Mouse (Mus musculus) small intestine, adult 2 months (tissue): Measurements from ENCODE around the gene Foxn2. TPM values are rescaled to one million over a fixed set of nuclear protein-coding genes. Genes with fewer than 3 reads are reported as not detected.

Experiments used
- H3K27ac ChIP-seq: fragments of 200-500 bp; 2 replicates; pipeline ENCODE4 v1.5.1; 2012; ENCODE audit warnings: low read depth, low read length, control low read depth, inconsistent platforms; ENCODE audit not compliant: insufficient read depth
- H3K27me3 ChIP-seq: fragments of 200-500 bp; 2 replicates; pipeline ENCODE4 v1.6.1; 2012; ENCODE audit warnings: mild to moderate bottlenecking, moderate library complexity, low read length, inconsistent platforms; ENCODE audit not compliant: control insufficient read depth, insufficient read depth
- H3K36me3 ChIP-seq: fragments of 200-500 bp; 2 replicates; pipeline ENCODE4 v1.6.1; 2012; ENCODE audit warnings: mild to moderate bottlenecking, low read length, control low read depth, inconsistent platforms; ENCODE audit not compliant: control insufficient read depth, insufficient read depth
- H3K4me1 ChIP-seq: fragments of 200-500 bp; 2 replicates; pipeline ENCODE4 v1.6.1; 2012; ENCODE audit warnings: low read length, inconsistent platforms, mixed read lengths; ENCODE audit not compliant: control insufficient read depth, insufficient read depth, insufficient read length
- H3K4me3 ChIP-seq: fragments of 200-500 bp; 2 replicates; pipeline ENCODE4 v1.5.1; 2012; ENCODE audit warnings: low read depth, mild to moderate bottlenecking, control low read depth, inconsistent platforms, low read length, moderate library complexity
- CTCF ChIP-seq: fragments of 200-500 bp; IDR thresholded peaks from 2 replicates; pipeline ENCODE4 v1.5.1; 2012; ENCODE audit warnings: low read depth, mild to moderate bottlenecking, control low read depth, inconsistent platforms, low read length, moderate library complexity, mixed read lengths; ENCODE audit not compliant: insufficient replicate concordance, insufficient read length; ENCODE audit errors: extremely low read depth
- POLR2A ChIP-seq: fragments of 200-500 bp; IDR thresholded peaks from 2 replicates; pipeline ENCODE4 v1.6.1; 2012; ENCODE audit warnings: low read depth, mild to moderate bottlenecking, control low read depth, inconsistent platforms, low read length, moderate library complexity
- WGBS: fragments of 180-500 bp; shearing (Covaris S2); methylation state at CpG from one replicate; pipeline ENCODE4 v1.1.7; 2018; 5-methylcytosine and 5-hydroxymethylcytosine counted together
- polyA plus RNA-seq: library from polyadenylated mRNA; depleted of rRNA; stranded (reverse); fragments of >200 nt; gene quantifications from 2 replicates; pipeline ENCODE4 v1.2.3, GENCODE M21; 2012

Foxn2 gene
- polyA plus RNA-seq, 1 experiment, result 2.5 TPM

DNA sequence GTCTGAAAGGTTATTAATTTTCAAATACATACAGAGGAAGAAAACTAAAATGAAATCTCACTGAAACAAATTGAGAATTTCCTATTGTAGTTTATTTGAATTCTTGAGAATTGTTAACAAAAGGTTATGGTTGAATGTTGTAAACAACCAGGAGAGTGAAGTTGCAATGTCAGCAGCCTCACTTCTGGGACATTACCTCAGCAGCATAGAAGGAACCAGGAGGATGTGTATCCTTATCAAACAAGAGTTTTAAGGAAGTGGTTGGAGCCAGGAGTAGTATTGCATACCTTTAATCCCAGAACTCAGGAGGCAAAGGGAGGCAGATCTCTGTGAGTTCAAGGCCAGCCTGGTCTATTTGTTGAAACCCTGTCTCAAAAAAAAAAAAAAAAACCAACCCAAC lies 37.2 kb downstream of the Foxn2 start:
- Histone ChIP-seq H3K4me3 (no peak overlapping the region), H3K27ac (no peak overlapping the region), H3K36me3 (peaks cover 15% of the 10 kb centered on the region; the same call in 1 of the 2 replicates), H3K4me1 (0 out of 2 replicates have a peak, but pooled peaks cover 3% of the 10 kb centered on the region), H3K27me3 (no peaks in the 10 kb centered on the region)
- TF ChIP-seq CTCF (no peak), POLR2A (no peak)

DNA sequence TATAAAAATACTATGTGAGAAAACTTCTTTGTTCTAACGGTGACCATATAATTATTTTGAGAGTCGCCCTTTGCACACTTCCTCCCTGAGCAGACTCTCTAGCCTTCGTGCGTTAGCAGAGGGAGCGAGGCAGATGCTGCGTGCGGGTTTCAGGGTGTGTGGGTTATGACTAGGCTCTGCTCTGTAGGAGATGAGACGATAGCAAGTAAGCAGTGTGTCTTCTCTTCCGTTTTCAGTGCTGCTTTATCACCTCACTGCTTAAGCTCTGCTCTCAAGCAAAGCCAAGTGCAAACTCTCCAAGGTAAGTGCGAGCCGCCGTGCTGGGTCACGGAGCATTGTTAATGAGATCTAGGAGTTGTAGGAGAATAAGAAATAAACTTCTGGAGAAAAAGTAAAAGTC lies 38.5 kb downstream of the Foxn2 start:
- Histone ChIP-seq H3K4me3 (no peak overlapping the region), H3K27me3 (no peaks in the 10 kb centered on the region), H3K27ac (no peak overlapping the region), H3K36me3 (peaks cover 15% of the 10 kb centered on the region), H3K4me1 (0 out of 2 replicates have a peak, but pooled peaks cover 3% of the 10 kb centered on the region)
- WGBS, result 83% methylated on average over 13 of the region's 13 CpGs
- no peak for TF ChIP-seq POLR2A
- no peak for TF ChIP-seq CTCF

DNA sequence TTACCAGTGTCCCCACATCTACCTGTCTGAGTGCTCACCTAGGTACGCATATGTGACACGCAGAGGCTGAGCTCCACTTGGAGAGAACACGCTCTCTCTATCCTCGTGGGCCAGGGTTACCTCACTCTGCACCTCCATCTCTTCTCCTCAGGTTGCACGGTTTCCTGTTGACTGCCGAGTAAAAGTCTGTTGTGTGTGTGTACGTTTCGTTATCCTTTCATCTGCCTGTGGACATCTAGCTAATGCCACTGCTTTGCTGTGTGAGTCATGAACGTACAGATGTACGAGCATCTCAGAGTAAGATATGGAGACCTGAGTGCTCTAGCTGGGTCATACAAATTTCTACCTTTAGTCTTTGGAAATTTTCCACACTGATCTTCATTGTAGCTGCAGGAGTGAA lies 39.9 kb downstream of the Foxn2 start:
- H3K27ac ChIP-seq, result no peak overlapping the region
- no peak for TF ChIP-seq CTCF
- no peak for TF ChIP-seq POLR2A
- H3K36me3 ChIP-seq, result peaks cover 18% of the 10 kb centered on the region
- no peak overlapping the region for H3K4me3 ChIP-seq
- 0 out of 2 replicates have a peak, but pooled peaks cover 1% of the 10 kb centered on the region for H3K4me1 ChIP-seq
- no peaks in the 10 kb centered on the region for H3K27me3 ChIP-seq
- WGBS, result 86% methylated on average over 10 of the region's 10 CpGs

DNA sequence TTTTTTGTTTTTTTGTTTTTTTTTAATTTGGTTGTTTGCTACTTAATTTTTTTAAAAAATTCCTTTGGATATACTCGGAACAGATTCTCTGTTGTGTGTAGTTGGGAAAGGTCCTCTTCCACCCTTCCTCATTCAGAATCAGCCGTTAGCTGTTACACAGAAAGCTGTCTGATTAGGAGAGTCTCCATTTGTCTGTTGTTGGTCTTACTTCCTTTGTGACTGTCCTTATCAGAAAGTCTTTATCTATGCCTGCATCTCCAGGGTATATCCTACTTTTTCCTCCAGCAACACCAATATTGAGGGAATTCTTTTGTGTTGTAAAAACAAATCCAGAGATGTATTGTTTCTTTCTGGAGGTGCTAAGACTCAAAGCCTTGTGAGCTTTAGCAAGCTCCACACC lies 40.6 kb downstream of the Foxn2 start:
- no peak overlapping the region for H3K27ac ChIP-seq
- peaks cover 16% of the 10 kb centered on the region for H3K36me3 ChIP-seq
- H3K27me3 ChIP-seq, result no peaks in the 10 kb centered on the region; the same call in 1 of the 2 replicates
- no peak overlapping the region for H3K4me3 ChIP-seq
- 0 out of 2 replicates have a peak, but pooled peaks cover 1% of the 10 kb centered on the region for H3K4me1 ChIP-seq
- TF ChIP-seq CTCF, result no peak
- TF ChIP-seq POLR2A, result no peak
- WGBS, result 83% methylated on average over 2 of the region's 2 CpGs

DNA sequence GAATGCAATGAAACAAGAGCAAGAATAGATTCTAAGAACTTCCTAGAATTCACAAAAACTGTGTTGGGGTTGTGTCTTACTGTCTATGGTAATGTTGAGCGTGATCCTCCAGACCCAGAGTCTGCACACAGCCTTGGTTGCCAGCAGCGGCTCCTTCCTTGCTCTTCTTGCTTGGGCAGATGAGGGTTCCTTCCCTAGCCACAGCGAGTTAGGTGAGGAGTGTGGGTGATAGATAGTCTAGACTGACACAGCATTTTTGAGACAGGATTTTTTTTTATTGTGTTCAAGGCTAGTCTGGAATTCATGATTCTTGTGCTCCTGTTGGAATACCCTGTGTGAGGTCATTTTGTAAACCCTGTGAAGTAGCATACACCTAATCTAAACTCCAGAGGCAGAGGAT lies 41.1 kb downstream of the Foxn2 start:
- Histone ChIP-seq H3K27ac (no peak overlapping the region), H3K4me3 (no peak overlapping the region), H3K36me3 (peaks cover 19% of the 10 kb centered on the region), H3K27me3 (no peaks in the 10 kb centered on the region; the same call in 1 of the 2 replicates), H3K4me1 (0 out of 2 replicates have a peak, but pooled peaks cover 1% of the 10 kb centered on the region)
- TF ChIP-seq CTCF (no peak), POLR2A (no peak)
- 96% methylated on average over 3 of the region's 3 CpGs for WGBS

DNA sequence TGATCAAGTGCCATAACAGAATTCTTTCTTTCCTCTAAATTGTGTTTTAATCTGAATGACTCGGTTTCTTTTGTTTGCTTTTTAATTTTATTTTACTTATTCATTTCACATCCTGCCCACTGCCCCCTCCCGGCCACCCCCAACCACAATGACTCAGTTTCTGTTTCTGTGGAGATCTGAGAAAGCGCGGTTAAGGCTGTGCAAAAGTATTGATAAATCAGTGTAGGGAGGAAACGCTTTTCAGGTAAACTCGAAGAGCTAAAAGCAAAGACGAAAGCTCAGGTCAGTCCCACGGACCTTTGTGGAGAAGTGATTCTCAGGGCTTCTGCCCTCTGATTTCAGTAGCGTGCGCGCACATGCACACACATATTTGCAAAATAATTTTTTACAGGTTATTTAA lies 44.0 kb downstream of the Foxn2 start:
- Histone ChIP-seq H3K27me3 (no peaks in the 10 kb centered on the region; the same call in 1 of the 2 replicates), H3K4me3 (no peak overlapping the region), H3K27ac (no peak overlapping the region), H3K36me3 (peaks cover 22% of the 10 kb centered on the region), H3K4me1 (no peaks in the 10 kb centered on the region)
- no peak for TF ChIP-seq CTCF
- TF ChIP-seq POLR2A, result no peak
- 88% methylated on average over 11 of the region's 11 CpGs for WGBS

DNA sequence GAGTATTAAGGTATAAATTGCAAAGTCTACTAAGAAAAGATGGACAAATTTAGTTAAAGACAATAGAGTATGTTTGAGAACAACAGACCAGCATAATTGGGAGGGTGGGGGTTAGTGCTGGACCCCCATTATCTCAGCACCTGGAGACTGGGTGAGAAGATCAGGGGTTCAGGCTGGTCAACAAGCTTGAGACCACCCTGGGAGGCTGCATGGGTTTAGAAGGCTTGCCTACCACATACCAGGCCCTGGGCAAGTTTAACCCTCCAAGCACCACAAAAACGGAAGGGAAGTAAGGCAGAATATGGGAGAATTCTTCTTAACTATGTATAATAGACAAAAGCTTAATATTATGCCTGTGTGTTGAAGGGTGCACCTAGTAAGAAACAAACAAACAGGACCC lies 44.4 kb downstream of the Foxn2 start:
- H3K27ac ChIP-seq, result no peak overlapping the region
- H3K27me3 ChIP-seq, result no peaks in the 10 kb centered on the region; the same call in 1 of the 2 replicates
- H3K36me3 ChIP-seq, result peaks cover 22% of the 10 kb centered on the region
- 98% methylated on average over 1 of the region's 1 CpGs for WGBS
- TF ChIP-seq POLR2A, result no peak
- TF ChIP-seq CTCF, result no peak
- no peak overlapping the region for H3K4me3 ChIP-seq
- H3K4me1 ChIP-seq, result no peaks in the 10 kb centered on the region
